Mouse (Mus musculus) midbrain, embryonic 11.5 days (tissue): Measurements from ENCODE around the gene Hemgn. TPM values are rescaled to one million over a fixed set of nuclear protein-coding genes. Genes with fewer than 3 reads are reported as not detected.

Experiments
- ATAC-seq: fragments of 200-750 bp; cut with Nextera tagmentation; 2 replicates; pipeline ENCODE4 v1.8.0; 2017; ENCODE audit warnings: moderate TSS enrichment, moderate library complexity; ENCODE audit not compliant: low FRiP score
- DNase-seq: peaks from one replicate; pipeline ENCODE4 v3.0.0; 2015; ENCODE audit warnings: low spot score; ENCODE audit errors: missing footprints
- H3K27ac ChIP-seq: fragments of 300-500 bp; sonication (generic); 2 replicates; pipeline ENCODE4 v1.5.1; 2014; ENCODE audit warnings: low read depth, low read length
- H3K27me3 ChIP-seq: fragments of 300-500 bp; sonication (generic); 2 replicates; pipeline ENCODE4 v1.6.1; 2014; ENCODE audit warnings: mild to moderate bottlenecking, low read length, moderate library complexity, mixed read lengths; ENCODE audit not compliant: control insufficient read depth, insufficient read depth
- H3K36me3 ChIP-seq: fragments of 300-500 bp; sonication (generic); 2 replicates; pipeline ENCODE4 v1.6.1; 2014; ENCODE audit warnings: mild to moderate bottlenecking, low read length, moderate library complexity, mixed read lengths; ENCODE audit not compliant: control insufficient read depth, insufficient read depth
- H3K4me1 ChIP-seq: fragments of 300-500 bp; sonication (generic); 2 replicates; pipeline ENCODE4 v1.6.1; 2014; ENCODE audit warnings: low read length; ENCODE audit not compliant: control insufficient read depth, insufficient read depth
- H3K4me2 ChIP-seq: fragments of 300-500 bp; sonication (generic); 2 replicates; pipeline ENCODE4 v1.6.1; 2014; ENCODE audit warnings: mild to moderate bottlenecking, moderate library complexity
- H3K4me3 ChIP-seq: fragments of 300-500 bp; sonication (generic); 2 replicates; pipeline ENCODE4 v1.5.1; 2014; ENCODE audit warnings: low read depth, low read length
- H3K9ac ChIP-seq: fragments of 300-500 bp; sonication (generic); 2 replicates; pipeline ENCODE4 v1.6.1; 2014; ENCODE audit warnings: low read length
- H3K9me3 ChIP-seq: fragments of 300-500 bp; sonication (generic); 2 replicates; pipeline ENCODE4 v1.6.1; 2016; ENCODE audit warnings: low read length; ENCODE audit not compliant: control insufficient read depth
- WGBS: fragments of 180-500 bp; shearing (Covaris S2); extraction: QIAGEN DNeasy Blood & Tissue Kit; methylation state at CpG from one replicate; pipeline ENCODE4 v1.1.7; 2014; 5-methylcytosine and 5-hydroxymethylcytosine counted together
- polyA plus RNA-seq: library from polyadenylated mRNA; unstranded; fragments of >200 nt; fragmentation: Nextera tagmentation; extraction: Ambion mirVana; gene quantifications from 2 replicates; pipeline ENCODE4 v1.2.1, GENCODE M21; 2014

The Hemgn gene
- polyA plus RNA-seq, 1 experiment from 2014 or later, result 20.5 TPM

DNA sequence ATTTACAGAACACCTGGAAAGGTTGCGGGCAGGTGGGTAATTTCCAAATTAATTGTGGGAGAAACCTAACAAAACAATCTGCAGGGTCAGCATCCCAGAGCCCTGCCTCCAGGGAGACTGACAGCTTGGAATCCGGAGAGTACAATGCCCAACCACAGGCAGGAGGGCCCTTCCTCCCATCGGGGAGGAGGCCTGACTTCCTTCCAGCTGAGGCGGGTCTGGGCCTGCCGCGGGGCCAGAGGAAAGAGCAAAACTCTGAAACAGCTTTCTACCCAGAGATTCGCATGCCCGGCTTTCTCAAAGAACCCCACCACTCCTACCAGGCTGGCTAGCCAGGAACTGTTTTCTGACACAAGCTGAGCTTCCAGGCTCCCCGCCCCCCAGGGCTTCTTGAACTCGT, 60.3 kb downstream of the Hemgn start:
- H3K4me1 ChIP-seq, result 0 out of 2 replicates have a peak, but pooled peaks cover 5% of the 10 kb centered on the region
- ATAC-seq (no peak), DNase-seq (no peak)
- H3K4me3 ChIP-seq, result no peak overlapping the region
- WGBS, result 4% methylated on average over 10 of the region's 10 CpGs
- H3K4me2 ChIP-seq, result no peak overlapping the region
- no peak overlapping the region for H3K27ac ChIP-seq
- no peaks in the 10 kb centered on the region for H3K9me3 ChIP-seq
- H3K9ac ChIP-seq, result no peak overlapping the region
- peaks cover 43% of the 10 kb centered on the region for H3K27me3 ChIP-seq
- H3K36me3 ChIP-seq, result no peaks in the 10 kb centered on the region

DNA sequence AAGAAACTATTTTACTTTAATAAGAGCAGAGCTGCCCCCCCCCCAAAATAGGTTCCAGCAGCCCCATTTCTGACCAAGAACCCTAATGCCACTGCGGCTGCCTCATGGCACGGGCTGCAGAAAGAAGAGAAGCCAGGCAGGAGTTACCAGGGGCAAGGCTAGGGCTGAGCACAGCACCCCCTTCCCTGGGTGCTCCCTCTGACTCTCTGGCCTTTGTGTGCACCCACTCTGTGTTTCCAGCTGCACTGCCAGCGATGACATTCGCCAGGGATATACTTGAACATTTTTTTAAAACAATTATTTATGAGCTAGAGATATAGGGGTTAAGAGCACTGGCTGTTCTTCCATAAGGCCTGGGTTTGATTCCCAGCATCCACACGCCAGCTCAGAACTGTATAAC, 63.8 kb downstream of the Hemgn start:
- H3K36me3 ChIP-seq, result no peaks in the 10 kb centered on the region
- H3K4me2 ChIP-seq, result no peak overlapping the region
- DNase-seq (peak; percentile 82), ATAC-seq (no peak)
- no peak overlapping the region for H3K27ac ChIP-seq
- H3K27me3 ChIP-seq, result peaks cover 77% of the 10 kb centered on the region
- no peaks in the 10 kb centered on the region; the same call in 1 of the 2 replicates for H3K9me3 ChIP-seq
- 0 out of 2 replicates have a peak, but pooled peaks cover 5% of the 10 kb centered on the region for H3K4me1 ChIP-seq
- 38% methylated on average over 5 of the region's 5 CpGs for WGBS
- H3K9ac ChIP-seq, result no peak overlapping the region
- H3K4me3 ChIP-seq, result no peak overlapping the region

DNA sequence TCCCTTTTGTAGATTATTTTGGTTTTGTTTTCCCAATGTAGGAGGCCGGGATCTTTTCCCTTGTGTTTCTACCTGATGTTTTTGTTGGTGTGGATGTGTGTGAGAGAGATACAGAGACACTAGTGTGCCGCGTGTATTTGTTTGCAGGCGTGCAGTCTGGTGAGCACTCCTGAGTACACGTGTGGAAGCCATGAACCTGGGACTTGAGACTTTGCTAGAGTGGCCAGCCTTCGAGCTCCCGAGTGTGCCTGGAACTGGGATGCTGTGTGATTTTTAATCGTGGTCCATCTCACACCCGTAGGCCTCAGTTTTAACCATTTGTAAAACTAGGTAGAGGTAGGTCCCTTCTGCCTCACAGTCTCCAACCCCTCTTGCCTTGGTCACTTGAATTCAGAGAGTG, 64.4 kb downstream of the Hemgn start:
- H3K4me2 ChIP-seq, result no peak overlapping the region
- H3K36me3 ChIP-seq, result no peaks in the 10 kb centered on the region
- H3K27ac ChIP-seq, result no peak overlapping the region
- no peak overlapping the region for H3K4me3 ChIP-seq
- no peaks in the 10 kb centered on the region; the same call in 1 of the 2 replicates for H3K9me3 ChIP-seq
- peaks cover 10% of the 10 kb centered on the region for H3K4me1 ChIP-seq
- H3K9ac ChIP-seq, result no peak overlapping the region
- WGBS, result 24% methylated on average over 9 of the region's 9 CpGs
- H3K27me3 ChIP-seq, result peaks cover 83% of the 10 kb centered on the region
- DNase-seq, result peak; percentile 92
- ATAC-seq, result no peak

DNA sequence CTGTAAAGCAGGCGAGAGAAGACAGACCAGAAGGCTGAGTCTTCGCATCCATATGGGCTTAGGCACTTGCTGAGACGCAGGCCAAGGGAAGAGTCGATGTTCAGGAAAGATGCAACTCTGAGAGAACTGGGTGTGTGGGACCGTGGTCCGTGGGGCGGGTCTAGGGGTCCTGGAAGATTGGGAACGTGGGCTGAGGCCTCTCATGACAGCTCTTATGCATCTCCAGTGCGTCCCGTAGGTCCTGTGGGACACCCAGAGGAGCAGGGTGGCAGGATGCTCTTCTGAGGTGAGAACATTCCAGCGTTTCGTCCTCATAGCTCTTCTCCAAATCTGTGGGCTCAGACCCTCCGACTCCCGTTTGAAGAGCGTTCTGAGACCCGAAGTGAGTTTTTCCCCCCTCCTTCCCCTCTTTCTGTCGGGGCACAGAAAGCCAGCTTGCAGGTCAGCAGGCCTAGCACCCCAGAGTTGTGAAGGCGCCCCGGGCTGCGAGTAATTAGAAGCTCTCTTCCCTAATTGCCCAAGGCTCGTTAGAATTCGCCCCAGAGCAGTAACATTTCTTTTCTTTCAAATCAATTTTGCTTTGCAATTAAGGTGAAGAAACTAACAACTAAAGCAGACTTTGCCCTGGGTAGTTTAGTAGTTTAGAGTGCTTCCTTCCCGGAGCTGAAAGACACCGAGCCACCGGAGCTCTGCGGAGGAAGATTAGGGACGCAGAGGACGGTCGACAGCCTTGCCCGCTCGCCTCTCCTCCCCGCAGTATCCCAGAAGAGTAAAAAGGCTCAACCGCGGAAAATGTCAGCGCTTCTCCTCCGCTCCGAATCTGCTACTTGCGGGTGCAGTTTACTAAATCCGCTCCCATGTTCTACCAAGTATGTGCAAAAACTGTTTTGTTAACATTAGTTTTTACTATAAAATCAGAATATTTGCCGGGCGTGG, 65.5 kb downstream of the Hemgn start:
- DNase-seq (peak; percentile 96), ATAC-seq (no peak)
- H3K4me1 ChIP-seq, result peaks cover 11% of the 10 kb centered on the region
- H3K4me2 ChIP-seq, result no peak overlapping the region
- WGBS, result 2% methylated on average over 41 of the region's 41 CpGs
- no peak overlapping the region for H3K9ac ChIP-seq
- H3K9me3 ChIP-seq, result no peaks in the 10 kb centered on the region; the same call in 1 of the 2 replicates
- no peak overlapping the region for H3K27ac ChIP-seq
- H3K4me3 ChIP-seq, result no peak overlapping the region
- no peaks in the 10 kb centered on the region for H3K36me3 ChIP-seq
- peaks cover 91% of the 10 kb centered on the region for H3K27me3 ChIP-seq

DNA sequence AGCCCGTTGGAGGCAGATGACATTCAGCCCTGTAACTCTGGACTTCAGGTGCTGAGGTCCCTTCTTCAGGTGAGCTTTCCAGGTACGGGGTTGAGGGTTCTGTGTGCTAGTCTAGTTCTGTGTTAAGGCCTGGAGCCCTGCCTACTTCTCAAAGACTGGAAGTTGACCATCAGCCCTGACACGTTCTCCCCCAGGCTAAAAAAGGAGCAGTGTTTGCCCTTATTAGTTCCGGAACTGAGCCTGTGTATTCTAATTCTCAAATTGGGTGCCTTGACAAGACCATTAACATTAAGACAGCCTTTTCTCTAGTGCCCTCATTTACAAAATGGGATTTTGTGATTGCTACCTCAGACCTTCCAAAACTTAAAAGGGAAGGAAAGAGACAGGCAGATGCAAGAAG, 66.2 kb downstream of the Hemgn start:
- DNase-seq (peak; percentile 93), ATAC-seq (no peak)
- Histone ChIP-seq H3K27me3 (peaks cover 96% of the 10 kb centered on the region), H3K9ac (no peak overlapping the region), H3K9me3 (no peaks in the 10 kb centered on the region; the same call in 1 of the 2 replicates), H3K4me2 (no peak overlapping the region), H3K4me1 (peaks cover 5% of the 10 kb centered on the region), H3K4me3 (no peak overlapping the region), H3K27ac (no peak overlapping the region), H3K36me3 (no peaks in the 10 kb centered on the region)
- WGBS, result 6% methylated on average over 4 of the region's 4 CpGs

DNA sequence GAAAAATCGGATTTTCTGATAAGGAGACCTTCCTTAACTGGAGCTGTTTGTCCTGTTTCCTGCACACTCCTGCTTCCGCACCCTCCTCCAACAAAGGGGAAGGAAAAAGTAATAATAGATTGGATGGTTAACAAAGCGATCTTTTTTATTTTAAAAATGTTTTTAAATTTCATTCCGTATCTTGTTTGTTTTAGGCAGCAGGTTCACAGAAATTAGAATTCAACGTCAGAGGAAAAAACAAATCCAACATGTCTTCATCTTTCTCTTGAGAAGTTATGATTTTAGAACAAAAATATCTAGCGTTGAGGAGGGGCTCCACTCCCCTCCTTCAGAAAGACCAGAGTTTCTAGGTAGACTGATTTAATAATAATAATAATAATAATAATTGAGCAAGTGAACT, 67.1 kb downstream of the Hemgn start:
- Histone ChIP-seq H3K9me3 (no peaks in the 10 kb centered on the region; the same call in 1 of the 2 replicates), H3K9ac (no peak overlapping the region), H3K4me1 (peaks cover 5% of the 10 kb centered on the region), H3K27ac (no peak overlapping the region), H3K4me3 (no peak overlapping the region), H3K4me2 (no peak overlapping the region), H3K27me3 (peaks cover 98% of the 10 kb centered on the region), H3K36me3 (no peaks in the 10 kb centered on the region)
- peak; percentile 90 for DNase-seq
- 23% methylated on average over 6 of the region's 6 CpGs for WGBS
- no peak for ATAC-seq

DNA sequence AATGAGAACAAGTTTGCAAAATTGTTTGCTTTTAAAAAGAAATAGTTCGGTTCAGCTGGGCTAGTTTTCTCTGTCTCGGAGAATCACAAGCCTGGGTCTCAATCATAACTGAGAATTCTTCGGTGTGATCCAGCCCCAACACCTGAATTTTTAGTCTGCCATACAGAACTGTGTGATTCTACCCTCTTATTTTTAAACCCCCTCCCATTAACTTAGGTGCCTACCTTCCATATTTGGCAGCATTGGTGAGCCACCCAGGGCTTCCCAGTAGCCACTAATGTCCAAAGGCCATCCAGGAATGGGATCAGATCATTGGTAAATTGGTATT, 67.6 kb downstream of the Hemgn start:
- H3K4me3 ChIP-seq, result no peak overlapping the region
- no peak overlapping the region for H3K27ac ChIP-seq
- peaks cover 99% of the 10 kb centered on the region for H3K27me3 ChIP-seq
- no peak overlapping the region for H3K9ac ChIP-seq
- peaks cover 5% of the 10 kb centered on the region for H3K4me1 ChIP-seq
- peak; percentile 95 for DNase-seq
- 18% methylated on average over 3 of the region's 3 CpGs for WGBS
- no peak for ATAC-seq
- H3K36me3 ChIP-seq, result no peaks in the 10 kb centered on the region
- H3K9me3 ChIP-seq, result no peaks in the 10 kb centered on the region; the same call in 1 of the 2 replicates
- H3K4me2 ChIP-seq, result no peak overlapping the region

DNA sequence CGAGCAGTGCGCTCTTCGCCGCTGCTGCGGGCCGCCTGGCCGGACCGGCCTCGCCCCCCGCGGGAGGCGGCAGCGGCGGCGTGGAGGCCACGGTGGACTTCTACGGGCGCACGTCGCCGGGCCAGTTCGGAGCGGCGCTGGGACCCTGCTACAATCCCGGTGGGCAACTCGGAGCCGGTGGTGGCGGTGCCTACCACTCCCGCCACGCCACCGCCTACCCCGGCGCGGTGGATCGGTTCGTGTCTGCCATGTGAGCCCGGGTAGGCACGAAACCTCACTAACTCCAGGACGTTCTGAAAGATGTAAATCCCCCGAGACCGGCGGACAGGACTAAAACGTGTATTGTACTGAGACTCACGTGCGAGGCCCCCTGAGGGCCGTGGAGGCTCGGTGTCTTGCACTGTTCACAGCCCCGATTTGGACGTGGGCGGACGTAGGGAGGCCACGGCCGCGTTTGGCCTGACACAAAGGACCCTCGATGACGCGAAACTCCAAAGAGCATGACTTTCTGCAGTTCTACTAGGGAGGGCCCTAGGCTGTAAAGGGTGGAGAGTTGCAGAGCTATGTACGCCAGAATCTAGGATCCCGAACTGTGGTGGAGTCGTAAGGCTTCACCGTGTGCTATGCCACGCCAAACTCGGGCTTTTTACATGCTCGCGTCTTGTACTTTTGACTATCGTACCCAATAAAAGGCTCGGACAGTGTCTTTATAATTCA, 68.1 kb downstream of the Hemgn start:
- ATAC-seq (no peak), DNase-seq (peak; percentile 96)
- Histone ChIP-seq H3K27me3 (peaks cover 99% of the 10 kb centered on the region), H3K9me3 (no peaks in the 10 kb centered on the region; the same call in 1 of the 2 replicates), H3K4me1 (peaks cover 5% of the 10 kb centered on the region), H3K9ac (no peak overlapping the region), H3K4me2 (peak overlapping the region; percentile 31; the same call in 1 of the 2 replicates), H3K36me3 (no peaks in the 10 kb centered on the region), H3K27ac (no peak overlapping the region), H3K4me3 (peak overlapping the region; percentile 31; the same call in 1 of the 2 replicates)
- WGBS, result 3% methylated on average over 67 of the region's 67 CpGs

DNA sequence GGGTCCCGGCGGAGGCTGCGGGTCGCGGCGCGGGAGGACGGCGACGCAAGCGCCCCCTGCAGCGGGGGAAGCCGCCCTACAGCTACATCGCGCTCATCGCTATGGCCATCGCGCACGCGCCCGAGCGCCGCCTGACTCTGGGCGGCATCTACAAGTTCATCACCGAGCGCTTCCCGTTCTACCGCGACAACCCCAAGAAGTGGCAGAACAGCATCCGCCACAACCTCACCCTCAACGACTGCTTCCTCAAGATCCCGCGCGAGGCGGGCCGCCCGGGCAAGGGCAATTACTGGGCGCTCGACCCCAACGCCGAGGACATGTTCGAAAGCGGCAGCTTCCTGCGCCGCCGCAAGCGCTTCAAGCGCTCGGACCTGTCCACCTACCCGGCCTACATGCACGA, 69.0 kb downstream of the Hemgn start:
- peak; percentile 94 for DNase-seq
- H3K9ac ChIP-seq, result no peak overlapping the region
- H3K27me3 ChIP-seq, result peaks cover 99% of the 10 kb centered on the region
- peak overlapping the region; percentile 31 for H3K4me3 ChIP-seq
- peaks cover 5% of the 10 kb centered on the region for H3K4me1 ChIP-seq
- peak overlapping the region; percentile 31 for H3K4me2 ChIP-seq
- no peaks in the 10 kb centered on the region for H3K36me3 ChIP-seq
- H3K27ac ChIP-seq, result no peak overlapping the region
- ATAC-seq, result peak; percentile 65; the same call in 1 of the 2 replicates
- H3K9me3 ChIP-seq, result no peaks in the 10 kb centered on the region; the same call in 1 of the 2 replicates
- WGBS, result under 1% methylated on average over 36 of the region's 51 CpGs
